Comparison of ENCODE assay signal across 8 mouse cellular contexts in genomic region chr1:64302833-64303358, GRCm38 (mm10).
A peak's percentile ranks its signal among the peaks of the same experiment; 100 is the strongest.
DNase-seq lines count a peak whose midpoint lies in the region; ATAC-seq and TF ChIP-seq lines count a peak whose summit lies in the region.

No protein-coding gene starts in this region.

- 6% methylated on average over 9 of the region's 10 CpGs for WGBS in heart, postnatal 0 days
- WGBS in liver, embryonic 14.5 days (ENCODE audit: insufficient replicate concordance) = 2% methylated on average over 9 of the region's 10 CpGs
- WGBS in stomach, embryonic 15.5 days = 13% methylated on average over 8 of the region's 10 CpGs

- H3K27me3 ChIP-seq in testis, adult 2 months (ENCODE audit: control insufficient read depth, insufficient read depth, low read length) = no peaks in the 10 kb centered on the region
- H3K27me3 ChIP-seq in heart, postnatal 0 days (ENCODE audit: control insufficient read depth, insufficient read depth, low read length) = no peaks in the 10 kb centered on the region
- no peaks in the 10 kb centered on the region for H3K27me3 ChIP-seq in liver, embryonic 14.5 days (ENCODE audit: control insufficient read depth, insufficient read depth, low read length)
- H3K27me3 ChIP-seq in stomach, embryonic 15.5 days (replicated peaks) = no peaks in the 10 kb centered on the region

- TF ChIP-seq POLR2A in testis, adult 2 months (IDR thresholded peaks at IDR 0.05; ENCODE audit: control insufficient read depth, low read depth, low read length) = no peak
- TF ChIP-seq POLR2A in embryonic fibroblast, embryonic 13.5 days (IDR thresholded peaks at IDR 0.05; ENCODE audit: low read depth, low read length) = no peak

- H3K4me1 ChIP-seq in testis, adult 2 months (ENCODE audit: control insufficient read depth, insufficient read depth, low read length) = peaks cover 6% of the 10 kb centered on the region
- H3K4me1 ChIP-seq in embryonic fibroblast, embryonic 13.5 days (ENCODE audit: control insufficient read depth, insufficient read depth, low read length) = peaks cover 9% of the 10 kb centered on the region
- H3K4me1 ChIP-seq in heart, postnatal 0 days (ENCODE audit: control insufficient read depth, insufficient read depth) = peaks cover 14% of the 10 kb centered on the region; the same call in 1 of the 2 replicates
- peaks cover 0 to 9% of the 10 kb centered on the region in 2 experiments; a peak in 2 of 4 replicates for H3K4me1 ChIP-seq in liver, embryonic 14.5 days (replicated peaks; ENCODE audit: control insufficient read depth in 2 of 2, insufficient read depth in 2 of 2, low read length in 1 of 2)
- peaks cover 12% of the 10 kb centered on the region for H3K4me1 ChIP-seq in stomach, embryonic 15.5 days

- H3K9me3 ChIP-seq in heart, postnatal 0 days (replicated peaks; ENCODE audit: control insufficient read depth, low read length) = no peaks in the 10 kb centered on the region
- no peaks in the 10 kb centered on the region for H3K9me3 ChIP-seq in liver, embryonic 14.5 days (ENCODE audit: control insufficient read depth, low read length)
- H3K9me3 ChIP-seq in stomach, embryonic 15.5 days = no peaks in the 10 kb centered on the region

- no peak for DNase-seq in testis, postnatal 14 days (ENCODE audit: low spot score)
- peak; percentile 78 for DNase-seq in heart, postnatal 0 days (ENCODE audit: low spot score)
- peak; percentile 69 for DNase-seq in kidney, postnatal 10 days
- DNase-seq in liver, embryonic 14.5 days (ENCODE audit: low read depth in 3 of 3, low spot score in 3 of 3) = peak in 1 of 3 experiments; percentile 9

- no peak for TF ChIP-seq EP300 in heart, postnatal 0 days (IDR thresholded peaks at IDR 0.05; ENCODE audit: low read depth)
- TF ChIP-seq EP300 in liver, embryonic 14.5 days (IDR thresholded peaks at IDR 0.05; ENCODE audit: low read depth) = no peak

- no peak for TF ChIP-seq CTCF in testis, adult 2 months (IDR thresholded peaks at IDR 0.05; ENCODE audit: control insufficient read depth, insufficient read depth, insufficient replicate concordance, low read depth, low read length)
- TF ChIP-seq CTCF in embryonic fibroblast, embryonic 13.5 days (IDR thresholded peaks at IDR 0.05; ENCODE audit: borderline replicate concordance, insufficient read depth, low read length) = no peak
- TF ChIP-seq CTCF in heart, postnatal 0 days (IDR thresholded peaks at IDR 0.05; ENCODE audit: low read depth) = peak; percentile 30
- TF ChIP-seq CTCF in liver, embryonic 14.5 days (IDR thresholded peaks at IDR 0.05; ENCODE audit: low read depth) = no peak

- no peak overlapping the region; the same call in 1 of the 2 replicates for H3K4me3 ChIP-seq in testis, adult 2 months (ENCODE audit: control insufficient read depth, low read depth, low read length)
- no peak overlapping the region for H3K4me3 ChIP-seq in embryonic fibroblast, embryonic 13.5 days (ENCODE audit: insufficient read depth, low read length)
- peak overlapping the region; percentile 36 for H3K4me3 ChIP-seq in heart, postnatal 0 days (ENCODE audit: low read depth, low read length)
- peak overlapping the region in 1 of 2 experiments; percentile 21; a peak in 3 of 4 replicates for H3K4me3 ChIP-seq in liver, embryonic 14.5 days (ENCODE audit: insufficient read depth in 1 of 2, low read depth in 2 of 2, low read length in 2 of 2)
- peak overlapping the region; percentile 9; the same call in 1 of the 2 replicates for H3K4me3 ChIP-seq in stomach, embryonic 15.5 days (replicated peaks)

- H3K9ac ChIP-seq in heart, postnatal 0 days (replicated peaks; ENCODE audit: low read depth, low read length) = peak overlapping the region; percentile 22; the same call in 1 of the 2 replicates
- no peak overlapping the region for H3K9ac ChIP-seq in liver, embryonic 14.5 days (replicated peaks)
- H3K9ac ChIP-seq in stomach, embryonic 15.5 days = no peak overlapping the region

- H3K4me2 ChIP-seq in heart, postnatal 0 days (ENCODE audit: low read depth, low read length) = peak overlapping the region; percentile 49
- H3K4me2 ChIP-seq in liver, embryonic 14.5 days (ENCODE audit: low read depth) = peak overlapping the region; percentile 2
- H3K4me2 ChIP-seq in stomach, embryonic 15.5 days = peak overlapping the region; percentile 34; the same call in 1 of the 2 replicates

- peak overlapping the region; percentile 2; the same call in 1 of the 2 replicates for H3K27ac ChIP-seq in testis, adult 2 months (ENCODE audit: control insufficient read depth, insufficient read depth, low read depth, low read length)
- 0 out of 2 replicates have a peak overlapping the region, but pooled peaks have one; percentile 59 for H3K27ac ChIP-seq in embryonic fibroblast, embryonic 13.5 days (ENCODE audit: insufficient read depth, low read length)
- H3K27ac ChIP-seq in heart, postnatal 0 days (ENCODE audit: low read depth) = peak overlapping the region; percentile 81
- no peak overlapping the region for H3K27ac ChIP-seq in liver, embryonic 14.5 days
- H3K27ac ChIP-seq in stomach, embryonic 15.5 days = peak overlapping the region; percentile 59; the same call in 1 of the 2 replicates

- 0 out of 2 replicates have a peak, but pooled peaks have one; percentile 30 for ATAC-seq in heart, postnatal 0 days (ENCODE audit: insufficient read depth, low read depth)
- no peak for ATAC-seq in liver, embryonic 14.5 days (ENCODE audit: insufficient read depth)
- peak; percentile 49; the same call in 1 of the 2 replicates for ATAC-seq in monocyte, adult 5-6 weeks (replicated peaks; ENCODE audit: insufficient number of reproducible peaks, low FRiP score, low TSS enrichment, poor library complexity, severe bottlenecking)
- ATAC-seq in stomach, embryonic 15.5 days (ENCODE audit: insufficient read depth, low FRiP score, low read depth) = peak; percentile 29; the same call in 1 of the 2 replicates

- H3K36me3 ChIP-seq in testis, adult 2 months (ENCODE audit: control insufficient read depth, insufficient read depth, low read length) = no peaks in the 10 kb centered on the region
- H3K36me3 ChIP-seq in heart, postnatal 0 days (replicated peaks; ENCODE audit: control insufficient read depth, insufficient read depth, low read length) = no peaks in the 10 kb centered on the region
- no peaks in the 10 kb centered on the region for H3K36me3 ChIP-seq in liver, embryonic 14.5 days (replicated peaks; ENCODE audit: control insufficient read depth, insufficient read depth, low read depth)
- H3K36me3 ChIP-seq in stomach, embryonic 15.5 days = no peaks in the 10 kb centered on the region

Comparison
In these comparisons a context has a peak if more than half of its experiments do, and no peak if none do; other contexts are left out.
1. H3K4me3 ChIP-seq: peak in heart, postnatal 0 days (single experiment) and stomach, embryonic 15.5 days (single experiment); none in testis, adult 2 months (single experiment) and embryonic fibroblast, embryonic 13.5 days (single experiment).
2. Peak in every context shown above with its lines, with median percentiles within 50 percentile points of each other: H3K4me2 ChIP-seq.